Mouse (Mus musculus) hindbrain, embryonic 13.5 days (tissue): ENCODE data around the gene Gcgr. TPM values are rescaled to one million over a fixed set of nuclear protein-coding genes. Genes with fewer than 3 reads are reported as not detected.
"Not testable (repeated sequence)": the region's sequence is repeated elsewhere in the genome, so short reads cannot be mapped to it uniquely, and the experiment has no call there.

Source experiments
- ATAC-seq: fragments of 200-750 bp; cut with Nextera tagmentation; 2 replicates; pipeline ENCODE4 v1.8.0; 2017; ENCODE audit warnings: moderate TSS enrichment; ENCODE audit not compliant: low FRiP score
- H3K27ac ChIP-seq: fragments of 300-500 bp; sonication (generic); 2 replicates; pipeline ENCODE4 v1.5.1; 2015; ENCODE audit warnings: inconsistent platforms, mild to moderate bottlenecking, moderate library complexity
- H3K27me3 ChIP-seq: fragments of 300-500 bp; sonication (generic); 2 replicates; pipeline ENCODE4 v1.6.1; 2015; ENCODE audit warnings: mild to moderate bottlenecking, inconsistent platforms
- H3K36me3 ChIP-seq: fragments of 300-500 bp; sonication (generic); 2 replicates; pipeline ENCODE4 v1.6.1; 2015; ENCODE audit warnings: mild to moderate bottlenecking, inconsistent platforms
- H3K4me1 ChIP-seq: fragments of 300-500 bp; sonication (generic); replicated peaks from 2 replicates; pipeline ENCODE4 v1.6.1; 2015; ENCODE audit warnings: inconsistent platforms
- H3K4me2 ChIP-seq: fragments of 300-500 bp; sonication (generic); 2 replicates; pipeline ENCODE4 v1.6.1; 2015; ENCODE audit warnings: inconsistent platforms, mild to moderate bottlenecking, moderate library complexity
- H3K4me3 ChIP-seq: fragments of 300-500 bp; sonication (generic); 2 replicates; pipeline ENCODE4 v1.5.1; 2015; ENCODE audit warnings: mild to moderate bottlenecking, inconsistent platforms
- H3K9ac ChIP-seq: fragments of 300-500 bp; sonication (generic); 2 replicates; pipeline ENCODE4 v1.6.1; 2015; ENCODE audit warnings: mild to moderate bottlenecking, inconsistent platforms
- H3K9me3 ChIP-seq: fragments of 300-500 bp; sonication (generic); 2 replicates; pipeline ENCODE4 v1.6.1; 2016; ENCODE audit warnings: inconsistent platforms
- WGBS: fragments of 180-500 bp; shearing (Covaris S2); methylation state at CpG from one replicate; pipeline ENCODE4 v1.1.7; 2015; 5-methylcytosine and 5-hydroxymethylcytosine counted together
- polyA plus RNA-seq: library from polyadenylated mRNA; unstranded; fragments of >200 nt; fragmentation: Nextera tagmentation; extraction: Ambion mirVana; gene quantifications from 2 replicates; pipeline ENCODE4 v1.2.1, GENCODE M21; 2015

Gcgr gene
- polyA plus RNA-seq, 1 experiment from 2014 or later: 0.19 TPM

DNA sequence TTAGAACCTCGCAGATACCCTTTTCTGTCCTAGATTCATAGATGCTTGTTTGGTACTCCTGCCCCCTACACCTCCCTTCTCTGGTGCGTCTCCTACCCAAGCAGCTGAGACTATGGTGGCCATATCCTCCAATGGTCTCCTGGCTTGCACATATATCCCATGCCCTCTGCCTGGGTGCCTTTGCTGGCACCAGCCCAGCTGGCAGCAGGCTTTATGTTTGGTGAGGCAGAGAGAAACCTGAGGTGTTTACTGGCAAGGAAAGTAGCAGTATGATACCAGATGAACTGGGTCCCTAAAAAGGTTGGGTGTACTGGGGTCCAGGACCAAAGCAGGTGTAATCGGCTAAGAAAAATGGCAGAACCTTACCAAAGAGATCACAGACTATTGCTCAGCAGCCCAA, 15.5 kb downstream of the Gcgr start:
- H3K27ac ChIP-seq: no peak overlapping the region
- H3K36me3 ChIP-seq: peaks cover 54% of the 10 kb centered on the region
- no peak for ATAC-seq
- no peaks in the 10 kb centered on the region for H3K9me3 ChIP-seq
- WGBS: 97% methylated on average over 3 of the region's 3 CpGs
- H3K4me2 ChIP-seq: no peak overlapping the region
- H3K4me3 ChIP-seq: no peak overlapping the region
- peaks cover 35% of the 10 kb centered on the region for H3K4me1 ChIP-seq
- no peaks in the 10 kb centered on the region for H3K27me3 ChIP-seq
- no peak overlapping the region for H3K9ac ChIP-seq

- WGBS: 66% methylated on average over 2 of the region's 2 CpGs
- peaks cover 35% of the 10 kb centered on the region for H3K4me1 ChIP-seq
- no peaks in the 10 kb centered on the region for H3K27me3 ChIP-seq
- peaks cover 41% of the 10 kb centered on the region for H3K36me3 ChIP-seq
- H3K4me2 ChIP-seq: no peak overlapping the region
- H3K9me3 ChIP-seq: no peaks in the 10 kb centered on the region
- ATAC-seq: no peak
- H3K9ac ChIP-seq: peak overlapping the region; percentile 98; the same call in 1 of the 2 replicates
- no peak overlapping the region for H3K4me3 ChIP-seq
- H3K27ac ChIP-seq: no peak overlapping the region
Observed at GRCm38 (mm10) chr11:120547469-120547868, 17.0 kb downstream of the Gcgr start.

DNA sequence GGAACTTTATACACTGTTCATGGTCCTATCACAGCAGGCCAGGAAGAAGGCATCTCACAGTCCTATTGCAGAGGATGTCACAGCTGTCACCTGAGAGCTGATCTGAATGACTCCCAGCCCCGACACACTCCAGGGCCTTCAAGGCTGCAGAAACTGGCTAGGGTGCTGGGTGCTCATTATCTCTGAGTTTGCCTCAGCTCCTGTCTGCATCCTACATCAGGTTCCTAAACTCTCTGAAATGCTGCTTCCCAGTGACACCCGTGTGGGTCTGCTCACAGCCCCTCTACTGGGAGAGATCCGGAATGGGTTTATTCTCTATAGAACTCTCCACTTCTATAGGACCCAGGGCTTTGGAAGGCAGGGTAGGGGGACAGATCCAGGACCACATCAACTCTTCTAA, 17.7 kb downstream of the Gcgr start:
- H3K9me3 ChIP-seq: no peaks in the 10 kb centered on the region
- H3K27ac ChIP-seq: no peak overlapping the region
- no peak for ATAC-seq
- H3K27me3 ChIP-seq: no peaks in the 10 kb centered on the region
- H3K4me3 ChIP-seq: peak overlapping the region; percentile 98
- peak overlapping the region; percentile 95 for H3K4me2 ChIP-seq
- H3K9ac ChIP-seq: peak overlapping the region; percentile 98
- peaks cover 33% of the 10 kb centered on the region for H3K36me3 ChIP-seq
- peaks cover 35% of the 10 kb centered on the region for H3K4me1 ChIP-seq
- 87% methylated on average over 3 of the region's 3 CpGs for WGBS

DNA sequence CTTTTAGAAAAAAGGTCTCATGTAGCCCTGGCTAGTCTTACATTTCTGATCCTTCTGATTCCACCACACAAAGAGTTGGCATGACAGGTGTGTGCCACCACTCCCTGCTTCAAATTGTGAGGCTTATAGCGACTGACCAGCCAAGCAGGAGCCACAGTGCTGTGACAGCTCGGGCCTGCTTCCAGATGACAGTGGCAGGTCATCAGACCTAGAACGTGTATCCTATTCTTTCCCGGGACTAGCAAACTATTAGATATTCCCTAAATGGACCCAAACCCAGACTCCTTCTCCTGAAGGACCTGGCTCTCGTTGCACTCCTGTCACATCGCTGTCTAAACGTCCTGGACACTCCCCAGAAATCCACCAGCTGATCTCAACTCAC, 18.3 kb downstream of the Gcgr start:
- Histone ChIP-seq H3K27ac (peak overlapping the region; percentile 90), H3K4me2 (peak overlapping the region; percentile 95), H3K4me1 (peaks cover 35% of the 10 kb centered on the region), H3K9me3 (no peaks in the 10 kb centered on the region), H3K27me3 (no peaks in the 10 kb centered on the region), H3K4me3 (peak overlapping the region; percentile 98), H3K36me3 (peaks cover 28% of the 10 kb centered on the region), H3K9ac (peak overlapping the region; percentile 98)
- ATAC-seq: no peak
- WGBS: 29% methylated on average over 7 of the region's 7 CpGs

- H3K4me3 ChIP-seq: peak within 1 kb of the TSS; percentile 98
- peaks cover 35% of the 10 kb centered on the region for H3K4me1 ChIP-seq
- H3K27me3 ChIP-seq: no peaks in the 10 kb centered on the region
- H3K27ac ChIP-seq: peak within 1 kb of the TSS; percentile 90
- WGBS: 1% methylated on average over 45 of the region's 87 CpGs
- ATAC-seq: peak; percentile 85
- peak within 1 kb of the TSS; percentile 98 for H3K9ac ChIP-seq
- H3K9me3 ChIP-seq: no peaks in the 10 kb centered on the region
- H3K4me2 ChIP-seq: peak within 1 kb of the TSS; percentile 95
- peaks cover 22% of the 10 kb centered on the region for H3K36me3 ChIP-seq
Observed at GRCm38 (mm10) chr11:120549168-120549945, 18.9 kb downstream of the Gcgr start, which contains the start of gene Mcrip1. TSS of gene Mcrip1 (minus strand) at chr11:120549727.

DNA sequence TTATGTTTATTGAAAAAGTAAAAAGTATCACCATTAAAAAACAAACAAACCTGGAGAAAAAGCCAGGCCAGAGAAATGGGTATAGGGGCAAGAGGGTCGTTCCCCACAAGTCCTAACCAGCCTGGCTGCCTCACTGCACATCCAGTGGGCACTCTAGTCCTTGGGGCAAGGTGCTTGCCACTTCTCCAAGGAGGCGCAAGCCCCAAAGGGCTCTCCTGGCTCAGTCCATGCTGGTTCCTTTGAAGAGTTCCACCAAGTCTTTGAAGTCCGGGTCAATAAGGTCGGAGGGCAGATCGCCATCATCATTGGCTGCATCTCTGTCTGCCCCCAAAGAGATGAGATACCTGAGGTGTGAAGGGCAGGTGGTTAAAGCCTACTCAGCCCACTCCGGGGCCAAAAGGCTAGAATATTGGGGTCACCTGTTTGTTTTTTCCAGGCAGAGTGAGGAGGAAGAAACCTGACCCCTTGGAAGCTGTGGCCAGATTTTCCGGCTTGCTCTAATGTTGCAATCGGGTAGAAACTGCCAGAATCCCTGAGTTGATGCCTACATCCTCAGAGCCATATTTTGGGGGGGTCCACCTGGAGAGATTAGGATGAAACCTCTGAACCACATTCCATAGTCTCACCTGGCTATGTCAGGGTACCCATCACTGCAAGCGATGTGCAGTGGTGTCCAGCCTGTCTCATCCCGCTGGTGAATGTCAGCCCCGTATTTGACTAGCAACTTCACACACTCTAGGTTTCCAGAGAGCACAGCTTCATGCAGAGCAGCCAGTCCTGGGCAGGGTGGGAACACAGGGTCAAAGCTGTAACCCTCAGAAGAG, 19.7 kb downstream of the Gcgr start:
- ATAC-seq: peak; percentile 34; the same call in 1 of the 2 replicates

DNA sequence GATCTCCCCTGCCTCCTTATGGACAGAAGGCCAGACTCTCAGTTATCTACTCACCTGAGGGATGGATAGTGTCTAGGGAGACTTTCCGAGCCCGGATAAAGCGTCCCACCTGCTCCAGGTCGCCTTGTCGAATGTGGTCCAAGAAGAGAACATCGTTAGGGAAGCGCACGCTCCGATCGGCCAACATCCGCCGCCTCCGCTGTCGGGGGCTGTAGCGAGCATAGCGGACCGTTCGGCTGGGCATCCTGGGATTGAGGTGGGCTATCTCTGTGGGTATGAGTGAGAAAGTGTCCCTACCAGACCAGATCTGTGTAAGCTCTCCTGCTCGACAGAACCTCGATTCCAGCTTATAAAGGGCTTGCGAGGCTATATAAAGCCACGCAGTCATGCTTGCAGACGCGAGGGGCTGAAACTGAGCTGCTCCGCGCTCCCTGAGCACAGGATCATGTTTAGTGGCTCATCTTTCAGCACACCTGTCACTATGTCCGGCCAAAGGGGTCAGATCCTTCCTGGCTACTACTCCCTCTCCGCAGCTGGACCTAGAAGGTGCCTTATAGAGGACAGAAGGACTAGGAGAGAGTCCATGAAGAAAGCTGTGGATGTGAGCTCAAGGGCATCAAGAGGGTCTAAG, 20.4 kb downstream of the Gcgr start, which contains the start of gene Ppp1r27:
Ppp1r27 (minus strand) TSS at position 323 of the 631 bp plus-strand sequence.
- H3K4me1 ChIP-seq: peaks cover 31% of the 10 kb centered on the region
- H3K4me3 ChIP-seq: peak within 1 kb of the TSS; percentile 98
- H3K9ac ChIP-seq: peak within 1 kb of the TSS; percentile 98
- H3K27me3 ChIP-seq: no peaks in the 10 kb centered on the region
- peak within 1 kb of the TSS; percentile 90 for H3K27ac ChIP-seq
- no peaks in the 10 kb centered on the region for H3K9me3 ChIP-seq
- peak within 1 kb of the TSS; percentile 95 for H3K4me2 ChIP-seq
- H3K36me3 ChIP-seq: peaks cover 8% of the 10 kb centered on the region; the same call in 1 of the 2 replicates
- 94% methylated on average over 28 of the region's 28 CpGs for WGBS
- no peak for ATAC-seq

More for the DNA sequence above, 19.7 kb downstream of the Gcgr start:
- Histone ChIP-seq H3K27ac (peak overlapping the region; percentile 90), H3K4me1 (peaks cover 35% of the 10 kb centered on the region), H3K9ac (peak overlapping the region; percentile 98), H3K4me2 (peak overlapping the region; percentile 95), H3K36me3 (peaks cover 13% of the 10 kb centered on the region; the same call in 1 of the 2 replicates), H3K9me3 (no peaks in the 10 kb centered on the region), H3K27me3 (no peaks in the 10 kb centered on the region), H3K4me3 (peak overlapping the region; percentile 98)
- 74% methylated on average over 11 of the region's 11 CpGs for WGBS

DNA sequence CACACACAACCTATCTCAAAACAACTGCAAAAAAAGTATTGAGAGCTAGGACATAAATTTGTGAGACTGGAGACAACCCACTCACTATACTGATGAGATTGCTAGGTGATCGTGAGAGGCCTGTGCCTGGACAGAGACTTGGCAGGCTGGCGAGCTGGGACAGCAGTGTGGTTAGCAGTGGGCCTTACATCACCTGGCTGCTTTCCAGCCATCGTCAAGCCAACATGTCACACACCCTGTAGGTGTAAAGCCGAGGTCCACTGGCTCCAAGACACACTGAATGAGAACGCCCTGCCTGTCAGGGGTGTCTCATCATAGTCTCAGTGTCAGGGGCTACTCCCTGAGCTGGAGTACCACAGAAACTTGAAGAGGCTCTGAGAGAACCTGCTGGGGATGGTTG, 22.2 kb downstream of the Gcgr start:
- no peaks in the 10 kb centered on the region for H3K36me3 ChIP-seq
- H3K4me1 ChIP-seq: peaks cover 21% of the 10 kb centered on the region
- ATAC-seq: no peak
- no peak overlapping the region for H3K9ac ChIP-seq
- H3K4me2 ChIP-seq: no peak overlapping the region
- 90% methylated on average over 5 of the region's 5 CpGs for WGBS
- no peak overlapping the region for H3K27ac ChIP-seq
- no peak overlapping the region for H3K4me3 ChIP-seq
- peaks cover 4% of the 10 kb centered on the region; the same call in 1 of the 2 replicates for H3K9me3 ChIP-seq
- no peaks in the 10 kb centered on the region for H3K27me3 ChIP-seq

DNA sequence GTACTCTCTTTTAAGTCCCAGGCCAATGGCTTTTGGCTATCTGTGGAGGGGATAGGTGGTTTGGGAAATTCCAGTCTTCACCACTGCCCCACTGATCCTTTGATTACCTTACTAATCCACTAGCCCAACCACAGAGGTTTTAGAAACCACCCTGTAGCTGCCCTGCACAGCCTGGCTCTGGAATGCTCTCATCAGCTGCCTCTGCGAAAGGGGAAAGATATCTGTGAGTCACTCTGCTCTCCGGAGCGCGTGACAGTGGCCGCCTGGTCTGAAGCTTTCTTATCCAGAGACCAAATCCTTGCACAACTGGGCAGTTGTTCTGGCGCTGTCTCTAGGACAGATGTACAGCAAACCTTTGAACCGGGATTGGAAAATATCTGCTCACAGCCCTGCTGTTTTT, 24.3 kb downstream of the Gcgr start:
- H3K4me1 ChIP-seq: peaks cover 8% of the 10 kb centered on the region
- no peak overlapping the region for H3K27ac ChIP-seq
- H3K36me3 ChIP-seq: peaks cover 12% of the 10 kb centered on the region
- no peak for ATAC-seq
- H3K27me3 ChIP-seq: no peaks in the 10 kb centered on the region
- no peak overlapping the region for H3K4me3 ChIP-seq
- no peak overlapping the region for H3K4me2 ChIP-seq
- no peak overlapping the region for H3K9ac ChIP-seq
- H3K9me3 ChIP-seq: peaks cover 4% of the 10 kb centered on the region; the same call in 1 of the 2 replicates
- WGBS: 91% methylated on average over 7 of the region's 7 CpGs

- Histone ChIP-seq H3K27ac (no peak overlapping the region), H3K4me3 (no peak overlapping the region), H3K9me3 (peaks cover 4% of the 10 kb centered on the region; the same call in 1 of the 2 replicates), H3K4me2 (no peak overlapping the region), H3K36me3 (peaks cover 16% of the 10 kb centered on the region), H3K9ac (no peak overlapping the region), H3K4me1 (peaks cover 3% of the 10 kb centered on the region), H3K27me3 (no peaks in the 10 kb centered on the region)
- WGBS: 87% methylated on average over 2 of the region's 2 CpGs
- ATAC-seq: no peak
Observed at GRCm38 (mm10) chr11:120555260-120555659, 24.8 kb downstream of the Gcgr start.

- not testable (repeated sequence) for H3K4me3 ChIP-seq, H3K9ac ChIP-seq, H3K27me3 ChIP-seq, H3K9me3 ChIP-seq, H3K27ac ChIP-seq, ATAC-seq, H3K4me2 ChIP-seq, H3K4me1 ChIP-seq
- peaks cover 52% of the 10 kb centered on the region for H3K36me3 ChIP-seq
- 89% methylated on average over 6 of the region's 6 CpGs for WGBS
Observed at GRCm38 (mm10) chr11:120558843-120559242, 28.3 kb downstream of the Gcgr start.
